Mouse (Mus musculus): Measurements from ENCODE around the gene Spcs1.

DNA sequence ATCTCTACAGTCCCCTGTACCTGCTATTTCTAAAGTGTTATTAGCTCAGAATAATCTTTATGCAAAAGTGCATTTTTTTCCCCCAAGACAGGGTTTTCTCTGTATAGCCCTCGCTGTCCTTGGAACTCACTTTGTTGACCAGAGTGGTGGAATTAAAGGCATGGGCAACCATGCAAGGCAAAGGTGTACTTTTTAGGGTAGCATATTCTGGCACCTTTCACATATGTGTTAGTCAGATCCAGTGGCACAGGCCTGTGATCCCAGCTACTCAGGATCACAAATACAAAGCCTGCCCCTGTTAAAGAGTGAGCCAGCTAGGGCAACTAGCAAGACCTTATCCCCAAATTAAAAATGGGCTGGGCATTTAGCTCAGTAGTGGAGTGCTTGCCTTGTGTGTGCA is 41.1 kb downstream of the Spcs1 start:
- TF ChIP-seq CTCF (IDR thresholded peaks at IDR 0.05 in 2 of 3, conservative IDR thresholded peaks at IDR 0.05 in 1 of 3; ENCODE audit: control insufficient read depth in 1 of 3, insufficient read depth in 1 of 3, low read depth in 2 of 3, low read length in 3 of 3, poor library complexity in 1 of 3, severe bottlenecking in 1 of 3) = no peak
- TF ChIP-seq GATA1 (IDR thresholded peaks at IDR 0.05; ENCODE audit: low read depth, low read length) = no peak
- TF ChIP-seq POLR2AphosphoS2 (IDR thresholded peaks at IDR 0.05; ENCODE audit: low read length) = no peak
- TF ChIP-seq MAFK (IDR thresholded peaks at IDR 0.05; ENCODE audit: borderline replicate concordance, low read depth, low read length) = no peak
- no peak for TF ChIP-seq ZKSCAN1 (IDR thresholded peaks at IDR 0.05; ENCODE audit: low read depth, low read length)
- TF ChIP-seq ETS1 (IDR thresholded peaks at IDR 0.05; ENCODE audit: low read depth, low read length) = no peak
- TF ChIP-seq MYC (IDR thresholded peaks at IDR 0.05; ENCODE audit: low read depth, low read length) = no peak
- no peak for TF ChIP-seq EP300 (IDR thresholded peaks at IDR 0.05; ENCODE audit: low read depth in 1 of 2, low read length in 2 of 2)
